Mouse (Mus musculus): ENCODE data around the gene Gabrp.
A peak's percentile ranks its signal among the peaks of the same experiment; 100 is the strongest.

The Gabrp gene

DNA sequence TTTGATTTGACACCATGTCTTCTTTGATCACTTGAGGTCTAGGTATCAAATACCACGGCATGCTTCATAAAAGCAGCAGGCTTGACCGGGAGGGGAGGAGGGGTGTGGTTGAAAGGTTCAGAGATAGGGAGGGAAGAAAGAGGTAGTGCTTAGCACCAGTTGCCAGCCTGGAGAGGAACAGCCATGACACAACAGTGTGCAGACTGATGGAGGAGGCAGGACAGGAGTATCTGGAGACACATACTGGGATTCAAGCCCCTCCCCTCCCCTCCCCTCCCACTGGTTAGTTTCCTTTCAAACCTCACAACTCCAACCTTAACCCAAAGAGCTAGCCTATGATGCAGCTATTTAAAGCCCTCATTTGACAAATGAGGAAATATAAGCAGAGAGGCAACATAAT, 49.2 kb downstream of the Gabrp start:
- DNase-seq (ENCODE audit: low read depth, low spot score): no peak

DNA sequence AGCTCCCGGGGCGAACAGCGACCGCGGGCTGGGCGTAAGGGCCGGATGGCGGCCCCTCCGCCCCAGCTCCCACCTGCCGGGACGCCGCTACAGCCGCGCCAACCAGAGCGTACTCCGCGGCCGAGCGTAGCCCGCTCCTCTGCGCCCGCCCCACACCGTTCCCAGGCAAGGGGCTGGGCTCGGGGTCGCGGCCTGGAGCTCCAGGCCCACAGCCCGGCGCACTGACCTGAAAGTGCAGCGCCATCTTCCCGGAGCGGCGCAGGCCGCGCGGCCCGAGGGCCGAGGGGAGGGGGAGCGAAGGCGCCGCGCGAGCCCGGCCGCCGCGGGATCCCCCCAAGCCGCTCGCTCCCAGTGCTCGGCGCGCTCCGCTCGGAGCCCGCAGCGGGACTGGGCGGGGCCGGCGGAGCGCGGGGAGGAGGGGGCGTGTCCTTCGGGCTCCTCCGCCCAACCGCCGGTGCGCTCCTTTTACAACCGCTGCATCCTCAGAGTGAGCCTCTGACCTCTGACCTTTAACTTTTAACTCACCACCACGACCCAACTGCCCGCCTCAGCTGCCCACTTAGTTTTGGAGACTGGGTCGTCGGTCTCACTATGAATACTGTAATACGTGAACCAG, 65.3 kb downstream of the Gabrp start, which contains the start of gene Ranbp17:
Gene Ranbp17 (minus strand): TSS at position 371 of the 616 bp plus-strand sequence.
- DNase-seq (ENCODE audit: low read depth, low spot score): no peak

DNA sequence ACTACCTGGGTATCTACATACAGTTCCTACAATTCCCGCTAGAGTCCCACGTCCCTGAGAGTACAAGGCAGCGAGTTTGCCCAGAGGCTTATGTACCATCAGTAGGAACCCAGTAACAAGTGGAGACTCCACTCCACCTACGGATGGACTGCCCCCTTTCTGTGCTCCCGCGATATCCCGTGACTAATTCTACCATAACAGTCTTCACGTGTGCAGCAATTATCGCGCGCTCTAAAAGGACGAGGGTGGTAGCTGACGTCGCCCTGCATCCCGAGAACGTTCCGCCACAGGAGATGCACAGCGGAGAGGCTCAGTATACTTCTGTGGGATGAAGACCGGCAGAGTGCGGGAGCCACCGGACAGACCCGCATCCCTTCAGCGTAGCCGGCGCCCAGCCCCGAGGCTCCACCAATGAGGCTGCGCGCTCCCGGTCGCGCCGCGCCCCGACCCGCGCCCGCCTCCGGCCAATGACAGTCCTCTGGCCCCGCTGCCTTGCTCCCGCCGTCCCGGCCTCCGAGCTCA, 65.8 kb downstream of the Gabrp start:
- DNase-seq (ENCODE audit: low read depth, low spot score): peak; percentile 94

DNA sequence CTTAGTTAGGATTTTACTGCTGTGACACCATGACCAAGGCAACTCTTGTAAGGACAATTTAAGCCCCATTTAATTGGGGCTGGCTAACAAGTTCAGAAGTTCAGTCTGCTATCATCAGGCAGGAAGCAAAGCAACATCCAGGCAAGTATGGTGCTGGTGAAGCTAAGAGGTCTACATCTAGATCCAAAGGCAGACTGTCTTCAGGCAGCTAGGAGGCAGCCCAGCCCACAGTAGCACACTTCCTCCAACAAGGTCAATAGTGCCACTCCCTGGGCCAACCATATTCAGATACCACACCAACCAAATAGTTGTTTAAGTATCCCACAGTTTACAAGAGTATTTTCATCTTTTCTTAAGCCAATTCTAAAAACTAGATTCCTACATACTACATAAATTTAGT, 69.4 kb downstream of the Gabrp start:
- no peak for DNase-seq (ENCODE audit: low read depth, low spot score)

Data from WW6 (cell line).